Mouse (Mus musculus): ENCODE measurements around the gene Gm10031.
"Not testable (repeated sequence)": the region's sequence is repeated elsewhere in the genome, so short reads cannot be mapped to it uniquely, and the experiment has no call there.

Gene Gm10031

DNA sequence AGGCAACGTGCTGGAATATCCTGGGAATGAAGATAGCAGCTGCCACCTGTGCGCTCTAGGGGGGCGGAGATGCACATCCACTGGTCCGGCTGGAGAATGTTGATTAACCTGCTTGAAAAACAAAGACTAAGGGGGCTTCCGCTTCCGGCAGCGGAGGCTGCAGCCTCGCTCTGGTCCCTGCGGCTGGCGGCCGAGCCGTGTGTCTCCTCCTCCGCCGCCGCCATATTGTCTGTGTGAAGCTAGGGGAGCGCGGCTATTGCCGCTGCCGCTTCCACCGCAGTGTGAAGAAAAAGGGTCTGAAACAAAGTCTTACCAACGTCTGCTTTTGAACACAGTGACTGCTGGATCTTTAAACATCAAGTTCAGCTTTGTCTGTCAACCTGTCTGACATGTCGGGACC is at the start of gene Gm10031:
Gene Gm10031 (plus strand): TSS at position 171 of the 400 bp plus-strand sequence.
- not testable (repeated sequence) for DNase-seq (ENCODE audit: low read depth, low spot score)

- DNase-seq (ENCODE audit: low read depth, low spot score) = no peak
These were observed 49.0 kb upstream of the Gm10031 start for GRCm38 (mm10) chr1:156474854-156475253.

DNA sequence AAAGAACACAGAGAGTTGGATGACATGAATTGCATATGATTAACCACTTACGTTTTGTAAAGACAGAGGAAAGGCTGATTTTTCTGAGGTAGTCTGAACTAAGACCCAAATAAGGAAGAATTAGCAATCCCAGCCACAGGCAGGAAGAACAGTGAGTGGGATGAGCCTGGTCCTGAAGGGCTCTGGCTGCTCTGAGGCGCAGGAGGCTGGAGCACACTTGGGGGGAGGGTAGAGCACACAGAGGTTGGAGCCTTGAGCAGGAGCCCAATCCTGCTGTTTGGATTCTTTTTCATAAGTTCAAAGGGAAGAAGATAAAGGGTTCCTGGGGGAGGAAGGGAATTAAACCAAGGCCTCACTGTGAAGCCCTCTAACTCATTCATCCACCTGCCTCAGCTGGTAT is 47.8 kb upstream of the Gm10031 start:
- DNase-seq (ENCODE audit: low read depth, low spot score) = no peak

DNA sequence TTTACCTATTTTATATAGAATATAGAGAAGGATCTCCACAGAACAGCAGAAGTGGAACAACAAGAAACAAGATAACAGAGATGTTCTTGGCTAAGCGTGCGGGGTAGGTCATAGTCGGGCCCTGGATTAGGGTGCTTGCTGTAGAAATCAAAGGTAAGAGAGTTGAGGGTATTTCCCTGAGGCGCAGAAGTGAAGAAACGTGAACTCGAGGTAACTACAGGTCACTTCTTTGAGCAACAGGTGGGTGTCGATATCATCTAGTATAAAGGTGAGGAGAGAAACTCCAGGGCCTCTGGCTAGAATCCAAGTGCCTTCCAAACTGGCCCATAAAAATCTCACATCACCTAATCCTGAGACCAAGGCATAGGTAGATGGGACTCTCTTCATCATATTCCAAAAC is 47.3 kb upstream of the Gm10031 start:
- no peak for DNase-seq (ENCODE audit: low read depth, low spot score)

DNA sequence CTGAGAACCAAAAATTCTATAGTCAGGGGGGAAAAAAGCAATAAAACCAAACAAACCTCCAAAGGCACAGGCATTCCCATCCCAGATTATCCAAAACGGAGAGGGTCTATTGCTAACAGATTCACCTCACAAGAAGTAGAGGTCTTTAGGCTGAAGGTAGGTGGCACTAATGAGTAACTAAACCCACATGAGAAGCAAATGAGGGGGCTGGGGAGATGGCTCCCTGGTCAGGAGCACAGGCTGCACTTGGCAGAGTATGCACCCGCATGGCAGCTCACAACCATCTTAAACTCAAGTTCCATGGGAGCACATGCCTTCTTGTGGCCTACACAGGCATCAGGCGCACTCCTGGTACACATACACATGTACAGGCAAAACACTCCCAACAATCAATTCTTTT is 42.0 kb upstream of the Gm10031 start:
- no peak for DNase-seq (ENCODE audit: low read depth, low spot score)

DNA sequence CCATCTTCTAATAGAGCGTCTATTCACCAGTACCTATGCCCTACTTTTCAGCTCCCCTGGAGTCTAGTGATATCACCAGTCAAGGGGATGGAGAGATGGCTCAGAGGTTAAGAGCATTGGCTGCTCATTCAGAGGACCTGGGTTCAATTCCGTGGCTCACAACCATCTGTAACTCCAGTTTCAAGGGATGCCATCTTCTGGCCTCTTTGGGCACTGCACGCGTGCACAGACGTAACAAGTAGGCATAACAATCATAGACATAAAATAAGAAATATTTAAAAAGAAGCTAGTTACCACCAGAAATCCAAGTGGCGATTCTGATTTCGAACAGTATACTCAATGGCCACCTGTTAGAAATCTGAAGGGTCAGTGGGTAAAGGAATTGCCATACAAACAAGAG is 36.3 kb upstream of the Gm10031 start:
- no peak for DNase-seq (ENCODE audit: low read depth, low spot score)

DNA sequence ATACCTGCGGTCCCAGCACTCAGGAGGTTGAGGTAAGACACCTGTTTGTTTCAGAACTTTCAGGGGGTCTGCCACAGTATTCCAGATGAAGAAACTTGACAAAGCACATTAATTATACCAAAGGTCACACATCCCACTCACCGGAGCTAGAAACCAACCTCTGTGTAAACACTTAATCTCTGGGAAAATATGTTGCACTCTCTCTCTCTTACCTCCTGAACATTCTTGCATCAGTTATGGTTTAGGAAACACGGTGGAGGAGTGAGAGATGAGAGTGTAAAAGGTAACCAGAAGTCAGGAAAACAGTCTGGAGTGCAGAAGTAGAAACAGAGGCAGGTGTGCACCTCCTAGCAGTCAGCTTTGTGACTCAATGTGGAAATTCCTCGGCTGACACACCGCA is 35.8 kb upstream of the Gm10031 start:
- DNase-seq (ENCODE audit: low read depth, low spot score) = no peak

DNA sequence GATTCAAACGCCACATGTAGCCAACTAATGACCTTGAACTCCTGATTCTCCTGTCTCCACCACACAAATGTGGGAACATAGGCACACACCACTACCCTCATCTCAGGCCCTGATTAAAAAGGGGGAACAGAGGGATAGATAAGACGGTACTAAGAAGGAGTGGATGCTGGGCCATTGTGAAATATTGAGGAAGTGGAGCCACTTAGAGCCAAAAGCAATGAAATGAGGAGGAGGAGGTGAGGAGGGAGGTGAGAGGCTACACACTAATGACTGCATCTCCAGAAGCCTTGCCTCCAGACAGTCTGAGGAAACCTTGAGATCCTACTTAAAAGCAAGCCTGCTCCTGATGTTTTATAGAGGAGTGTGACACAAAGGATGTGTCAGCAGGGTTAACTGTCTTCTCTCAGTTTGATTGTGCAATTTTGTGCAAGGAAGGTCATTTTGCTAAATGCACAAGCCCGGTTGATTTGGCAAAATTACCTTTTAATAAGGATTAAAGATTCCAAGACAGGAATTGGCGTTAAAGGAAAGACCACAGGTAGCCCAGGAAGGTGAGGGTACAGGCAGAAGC is 32.5 kb upstream of the Gm10031 start:
- no peak for DNase-seq (ENCODE audit: low read depth, low spot score)

DNA sequence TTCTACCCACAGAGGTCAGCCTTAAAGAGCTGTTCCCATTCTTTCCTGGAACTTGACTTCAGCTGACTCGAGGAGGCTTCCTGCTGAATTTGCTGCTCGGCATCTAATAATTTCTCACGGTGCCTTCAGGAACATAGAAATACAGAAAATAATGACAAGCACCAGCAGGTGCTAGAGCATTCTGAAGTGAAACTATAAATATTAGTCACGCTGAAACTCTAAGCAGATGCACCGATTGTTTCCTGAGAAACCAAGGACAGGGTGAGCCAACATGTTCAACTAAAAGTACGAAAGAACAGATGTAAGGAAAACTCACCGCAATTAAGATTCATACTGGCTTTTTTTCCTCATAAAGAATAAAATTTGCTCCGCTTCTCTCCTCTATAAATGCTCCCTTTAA is 28.8 kb upstream of the Gm10031 start:
- no peak for DNase-seq (ENCODE audit: low read depth, low spot score)

DNA sequence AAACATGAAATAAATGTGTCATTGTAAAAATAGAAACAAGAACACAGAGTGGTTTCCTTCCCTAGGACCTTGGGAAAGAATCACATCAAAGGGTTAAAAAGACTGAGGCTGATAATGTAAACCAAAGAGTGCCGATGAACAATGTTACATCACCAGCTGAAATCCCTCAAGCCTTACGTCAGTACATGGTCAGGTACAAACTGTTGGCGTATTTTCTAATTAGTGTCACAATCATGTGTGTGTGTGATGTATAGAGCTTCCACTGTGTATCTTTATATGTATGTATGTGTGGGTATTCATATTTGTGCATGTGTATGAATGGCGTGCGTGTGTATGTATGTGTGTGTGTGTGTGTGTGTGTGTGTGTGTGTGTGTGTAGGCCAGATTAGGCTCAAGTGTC is 26.9 kb upstream of the Gm10031 start:
- no peak for DNase-seq (ENCODE audit: low read depth, low spot score)

DNA sequence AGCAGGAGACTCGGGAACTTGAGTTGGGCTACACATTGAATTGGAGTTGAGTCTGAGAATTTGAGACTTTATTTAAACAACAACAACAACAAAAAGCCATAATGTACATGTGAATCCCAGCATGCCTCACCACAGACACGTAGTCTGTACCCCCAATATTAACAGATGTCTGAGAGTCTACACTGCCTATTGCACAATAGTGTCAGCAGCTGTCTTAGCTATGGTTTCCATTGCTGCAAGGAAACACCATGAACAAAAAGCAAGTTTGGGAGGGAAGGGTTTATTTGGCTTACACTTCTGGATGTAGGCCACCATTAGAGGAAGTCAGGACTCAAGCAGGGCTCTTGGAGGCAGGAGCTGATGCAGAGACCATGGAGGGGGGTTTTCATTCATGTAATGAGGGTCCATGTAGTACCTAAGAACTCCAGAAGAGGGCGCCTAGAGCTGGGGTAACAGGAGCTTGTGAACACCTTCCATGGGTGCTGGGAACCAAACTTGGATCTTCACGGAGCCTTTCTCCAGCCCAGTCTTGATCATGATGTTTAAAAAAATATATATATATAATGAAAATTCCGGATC is 18.8 kb upstream of the Gm10031 start:
- no peak for DNase-seq (ENCODE audit: low read depth, low spot score)

DNA sequence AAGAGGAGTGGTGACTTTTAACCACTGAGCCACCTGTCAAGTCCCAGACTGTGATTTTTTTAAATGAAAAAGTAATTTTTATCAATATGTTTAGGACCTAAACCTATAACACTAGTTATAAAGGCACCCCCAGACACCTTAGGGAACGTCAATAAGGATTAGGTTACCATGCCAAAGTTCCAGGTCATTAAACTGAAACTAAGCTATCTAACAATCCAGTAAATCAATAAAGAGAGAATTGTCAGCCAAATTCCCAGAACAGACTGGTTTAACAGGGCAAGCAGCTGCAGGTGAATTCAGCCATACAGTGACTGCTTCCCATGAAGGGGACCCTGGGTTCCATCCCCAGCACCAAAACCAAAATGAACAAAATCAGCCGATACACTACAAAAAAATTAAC is 17.9 kb upstream of the Gm10031 start:
- no peak for DNase-seq (ENCODE audit: low read depth, low spot score)

GRCm38 (mm10) chr1:156507753-156508152 is 16.1 kb upstream of the Gm10031 start:
- no peak for DNase-seq (ENCODE audit: low read depth, low spot score)

GRCm38 (mm10) chr1:156520136-156520780 is 3.6 kb upstream of the Gm10031 start:
- no peak for DNase-seq (ENCODE audit: low read depth, low spot score)

- DNase-seq (ENCODE audit: low read depth, low spot score) = no peak
These were observed 1.9 kb upstream of the Gm10031 start for GRCm38 (mm10) chr1:156521796-156522517.

DNA sequence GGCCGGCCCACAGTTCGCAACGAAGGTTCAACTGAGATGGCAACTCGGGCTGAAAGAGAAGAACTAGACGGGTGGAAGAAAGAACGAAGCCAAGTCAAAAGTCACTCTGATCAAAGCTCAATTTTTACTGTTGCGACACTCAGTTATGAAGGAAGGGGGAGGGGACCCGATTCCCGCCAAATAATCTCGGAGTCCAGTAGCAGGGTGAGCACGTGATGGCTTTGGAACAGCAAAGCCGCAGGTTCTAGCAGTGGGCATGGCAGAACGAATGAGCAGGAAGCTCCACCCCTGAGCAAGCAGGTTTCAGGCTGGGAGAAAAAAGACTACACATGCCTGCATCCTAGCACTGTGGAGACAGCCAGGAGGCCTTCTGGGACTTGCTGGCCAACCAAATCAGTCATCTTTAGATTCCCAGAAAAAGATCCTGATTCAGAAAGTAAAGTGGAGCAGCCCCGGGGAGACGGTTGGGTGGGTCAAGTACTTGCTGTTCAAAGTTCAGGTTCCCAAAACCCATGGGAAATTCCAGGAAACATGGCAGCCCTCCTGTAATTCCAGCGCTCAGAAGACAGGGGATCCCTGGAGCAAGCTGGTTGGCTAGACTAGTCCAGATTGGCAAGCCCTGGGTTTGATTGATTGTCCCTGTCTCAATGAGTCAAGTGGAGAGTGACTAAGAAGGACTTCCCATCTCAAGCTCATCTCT is 8.8 kb downstream of the Gm10031 start:
- not testable (repeated sequence) for DNase-seq (ENCODE audit: low read depth, low spot score)

DNA sequence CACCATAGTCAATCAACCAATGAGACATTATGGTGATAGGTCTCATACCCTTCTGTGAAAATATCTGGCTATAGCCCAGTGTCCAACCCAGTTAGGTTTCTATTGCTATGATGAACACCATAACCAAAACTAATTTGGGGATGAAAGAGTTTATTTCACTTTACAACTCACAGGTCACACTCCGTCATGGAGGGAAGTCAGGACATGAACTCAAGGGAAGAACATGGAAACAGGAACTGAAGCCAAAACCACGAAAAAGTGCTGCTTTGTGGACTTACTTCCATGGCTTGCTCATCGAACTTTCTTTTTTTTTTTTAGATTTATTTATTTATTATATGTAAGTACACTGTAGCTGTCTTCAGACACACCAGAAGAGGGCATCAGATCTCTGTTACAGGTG is 9.7 kb downstream of the Gm10031 start:
- DNase-seq (ENCODE audit: low read depth, low spot score) = no peak

GRCm38 (mm10) chr1:156533911-156534310 is 10.1 kb downstream of the Gm10031 start:
- no peak for DNase-seq (ENCODE audit: low read depth, low spot score)

- DNase-seq (ENCODE audit: low read depth, low spot score) = no peak
These were observed 13.2 kb downstream of the Gm10031 start for GRCm38 (mm10) chr1:156537031-156537430.

DNA sequence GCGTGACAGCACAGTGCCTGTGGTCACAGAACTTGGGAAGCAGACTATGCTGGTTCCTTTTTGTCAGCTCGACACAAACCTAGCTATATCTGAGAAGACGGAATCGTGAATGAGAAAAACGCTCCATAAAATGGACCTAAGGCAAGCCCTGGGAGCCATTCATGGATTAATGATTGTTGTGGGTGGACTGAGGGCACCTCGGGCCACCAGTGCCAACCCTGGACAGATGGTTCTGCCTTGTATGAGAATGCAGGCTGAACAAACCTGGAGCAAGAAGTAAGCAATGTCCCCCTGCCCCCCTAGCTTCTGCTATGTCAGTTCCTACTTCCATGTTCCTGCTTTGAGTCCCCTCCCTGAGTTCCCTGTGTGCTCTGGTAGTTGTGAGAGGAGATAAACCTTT is 13.9 kb downstream of the Gm10031 start:
- no peak for DNase-seq (ENCODE audit: low read depth, low spot score)

DNA sequence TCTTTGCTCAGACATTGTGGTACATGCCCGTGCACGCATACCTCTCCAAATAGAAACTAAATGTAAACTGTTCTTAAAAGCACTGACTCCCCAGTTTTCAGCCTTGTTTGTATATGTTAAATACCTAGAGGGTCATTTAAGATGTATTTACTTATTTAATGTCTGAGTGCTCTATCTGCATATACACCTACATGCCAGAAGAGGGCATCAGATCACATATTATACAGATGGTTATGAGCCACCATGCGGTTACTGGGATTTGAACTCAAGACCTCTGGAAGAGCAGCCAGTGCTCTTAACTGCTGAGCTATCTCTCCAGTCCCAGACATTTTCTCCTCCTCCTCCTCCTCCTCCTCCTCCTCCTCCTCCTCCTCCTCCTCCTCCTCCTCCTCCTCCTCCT is 14.6 kb downstream of the Gm10031 start:
- no peak for DNase-seq (ENCODE audit: low read depth, low spot score)
